Mouse (Mus musculus) liver, adult 2 months (tissue): ENCODE results near the gene Ccdc87.

Source experiments
- CTCF ChIP-seq: fragments of 200-500 bp; IDR thresholded peaks from 2 replicates; pipeline ENCODE4 v1.5.1; 2011; ENCODE audit warnings: low read depth, low read length, control low read depth
- POLR2A ChIP-seq: fragments of 200-500 bp; IDR thresholded peaks from 2 replicates; pipeline ENCODE4 v1.6.1; 2011; ENCODE audit warnings: low read length, control low read depth; ENCODE audit not compliant: insufficient read depth; ENCODE audit errors: extremely low read depth

GRCm38 (mm10) chr19:4828444-4829114 lies 10.6 kb upstream of the Ccdc87 start:
- TF ChIP-seq CTCF (no peak), POLR2A (no peak)
